Mouse (Mus musculus): Measurements from ENCODE around the gene Srgap1. TPM values are rescaled to one million over a fixed set of nuclear protein-coding genes. Genes with fewer than 3 reads are reported as not detected.

Gene Srgap1
- polyA plus RNA-seq, 1 experiment from 2014 or later = 8.2 TPM

- 82% methylated on average over 5 of the region's 5 CpGs for WGBS (ENCODE audit: insufficient replicate concordance)
- H3K27ac ChIP-seq (ENCODE audit: low read depth, low read length) = no peak overlapping the region
- no peaks in the 10 kb centered on the region; the same call in 1 of the 2 replicates for H3K4me1 ChIP-seq (ENCODE audit: control insufficient read depth, insufficient read depth, low read length)
- no peaks in the 10 kb centered on the region for H3K27me3 ChIP-seq (ENCODE audit: control insufficient read depth, insufficient read depth, low read length)
- no peak overlapping the region for H3K4me3 ChIP-seq (ENCODE audit: low read depth, low read length)
- H3K4me2 ChIP-seq = no peak overlapping the region
- H3K36me3 ChIP-seq (ENCODE audit: control insufficient read depth, insufficient read depth, low read length) = no peaks in the 10 kb centered on the region
- H3K9me3 ChIP-seq (replicated peaks; ENCODE audit: control insufficient read depth, low read length) = no peaks in the 10 kb centered on the region
- no peak overlapping the region for H3K9ac ChIP-seq (ENCODE audit: low read depth, low read length)
- ATAC-seq (replicated peaks; ENCODE audit: insufficient number of reproducible peaks, low FRiP score, low TSS enrichment) = no peak
Observed at GRCm38 (mm10) chr10:121953041-121953440, 94.1 kb downstream of the Srgap1 start.

- 89% methylated on average over 8 of the region's 8 CpGs for WGBS (ENCODE audit: insufficient replicate concordance)
- Histone ChIP-seq H3K27ac (ENCODE audit: low read depth, low read length) (no peak overlapping the region), H3K9me3 (replicated peaks; ENCODE audit: control insufficient read depth, low read length) (no peaks in the 10 kb centered on the region), H3K9ac (ENCODE audit: low read depth, low read length) (no peak overlapping the region), H3K36me3 (ENCODE audit: control insufficient read depth, insufficient read depth, low read length) (no peaks in the 10 kb centered on the region), H3K4me3 (ENCODE audit: low read depth, low read length) (no peak overlapping the region), H3K4me2 (no peak overlapping the region), H3K27me3 (ENCODE audit: control insufficient read depth, insufficient read depth, low read length) (no peaks in the 10 kb centered on the region), H3K4me1 (ENCODE audit: control insufficient read depth, insufficient read depth, low read length) (no peaks in the 10 kb centered on the region; the same call in 1 of the 2 replicates)
- no peak for ATAC-seq (replicated peaks; ENCODE audit: insufficient number of reproducible peaks, low FRiP score, low TSS enrichment)
Observed at GRCm38 (mm10) chr10:121946173-121946572, 100.9 kb downstream of the Srgap1 start.

- no peaks in the 10 kb centered on the region for H3K9me3 ChIP-seq (replicated peaks; ENCODE audit: control insufficient read depth, low read length)
- H3K4me2 ChIP-seq = no peak overlapping the region
- no peak for ATAC-seq (replicated peaks; ENCODE audit: insufficient number of reproducible peaks, low FRiP score, low TSS enrichment)
- 80% methylated on average over 14 of the region's 14 CpGs for WGBS (ENCODE audit: insufficient replicate concordance)
- no peak overlapping the region for H3K4me3 ChIP-seq (ENCODE audit: low read depth, low read length)
- no peaks in the 10 kb centered on the region for H3K4me1 ChIP-seq (ENCODE audit: control insufficient read depth, insufficient read depth, low read length)
- no peaks in the 10 kb centered on the region for H3K27me3 ChIP-seq (ENCODE audit: control insufficient read depth, insufficient read depth, low read length)
- H3K36me3 ChIP-seq (ENCODE audit: control insufficient read depth, insufficient read depth, low read length) = no peaks in the 10 kb centered on the region
- no peak overlapping the region for H3K9ac ChIP-seq (ENCODE audit: low read depth, low read length)
- no peak overlapping the region for H3K27ac ChIP-seq (ENCODE audit: low read depth, low read length)
Observed at GRCm38 (mm10) chr10:121931909-121932308, 115.2 kb downstream of the Srgap1 start.

- H3K9ac ChIP-seq (ENCODE audit: low read depth, low read length) = no peak overlapping the region
Observed at GRCm38 (mm10) chr10:121926094-121926493, 121.0 kb downstream of the Srgap1 start.

GRCm38 (mm10) chr10:121919016-121919415 is 128.1 kb downstream of the Srgap1 start:
- 66% methylated on average over 8 of the region's 8 CpGs for WGBS (ENCODE audit: insufficient replicate concordance)
- Histone ChIP-seq H3K9ac (ENCODE audit: low read depth, low read length) (no peak overlapping the region), H3K27me3 (ENCODE audit: control insufficient read depth, insufficient read depth, low read length) (no peaks in the 10 kb centered on the region), H3K4me2 (no peak overlapping the region), H3K4me1 (ENCODE audit: control insufficient read depth, insufficient read depth, low read length) (no peaks in the 10 kb centered on the region), H3K9me3 (replicated peaks; ENCODE audit: control insufficient read depth, low read length) (no peaks in the 10 kb centered on the region), H3K27ac (ENCODE audit: low read depth, low read length) (no peak overlapping the region), H3K4me3 (ENCODE audit: low read depth, low read length) (no peak overlapping the region), H3K36me3 (ENCODE audit: control insufficient read depth, insufficient read depth, low read length) (no peaks in the 10 kb centered on the region)
- ATAC-seq (replicated peaks; ENCODE audit: insufficient number of reproducible peaks, low FRiP score, low TSS enrichment) = no peak

More at GRCm38 (mm10) chr10:121926094-121926493, 121.0 kb downstream of the Srgap1 start:
- Histone ChIP-seq H3K27ac (ENCODE audit: low read depth, low read length) (no peak overlapping the region), H3K36me3 (ENCODE audit: control insufficient read depth, insufficient read depth, low read length) (no peaks in the 10 kb centered on the region), H3K9me3 (replicated peaks; ENCODE audit: control insufficient read depth, low read length) (no peaks in the 10 kb centered on the region), H3K4me1 (ENCODE audit: control insufficient read depth, insufficient read depth, low read length) (no peaks in the 10 kb centered on the region), H3K27me3 (ENCODE audit: control insufficient read depth, insufficient read depth, low read length) (no peaks in the 10 kb centered on the region), H3K4me3 (ENCODE audit: low read depth, low read length) (no peak overlapping the region), H3K4me2 (no peak overlapping the region)
- 51% methylated on average over 3 of the region's 3 CpGs for WGBS (ENCODE audit: insufficient replicate concordance)
- no peak for ATAC-seq (replicated peaks; ENCODE audit: insufficient number of reproducible peaks, low FRiP score, low TSS enrichment)

- no peaks in the 10 kb centered on the region for H3K27me3 ChIP-seq (ENCODE audit: control insufficient read depth, insufficient read depth, low read length)
- WGBS (ENCODE audit: insufficient replicate concordance) = 64% methylated on average over 3 of the region's 3 CpGs
- ATAC-seq (replicated peaks; ENCODE audit: insufficient number of reproducible peaks, low FRiP score, low TSS enrichment) = no peak
Observed at GRCm38 (mm10) chr10:121918579-121918978, 128.5 kb downstream of the Srgap1 start.

GRCm38 (mm10) chr10:121915530-121915929 is 131.6 kb downstream of the Srgap1 start:
- WGBS (ENCODE audit: insufficient replicate concordance) = 66% methylated on average over 12 of the region's 12 CpGs
- no peaks in the 10 kb centered on the region for H3K27me3 ChIP-seq (ENCODE audit: control insufficient read depth, insufficient read depth, low read length)
- H3K9me3 ChIP-seq (replicated peaks; ENCODE audit: control insufficient read depth, low read length) = no peaks in the 10 kb centered on the region
- no peak overlapping the region for H3K4me2 ChIP-seq
- no peak overlapping the region for H3K27ac ChIP-seq (ENCODE audit: low read depth, low read length)
- H3K36me3 ChIP-seq (ENCODE audit: control insufficient read depth, insufficient read depth, low read length) = no peaks in the 10 kb centered on the region
- H3K9ac ChIP-seq (ENCODE audit: low read depth, low read length) = no peak overlapping the region
- no peaks in the 10 kb centered on the region for H3K4me1 ChIP-seq (ENCODE audit: control insufficient read depth, insufficient read depth, low read length)
- ATAC-seq (replicated peaks; ENCODE audit: insufficient number of reproducible peaks, low FRiP score, low TSS enrichment) = no peak
- no peak overlapping the region for H3K4me3 ChIP-seq (ENCODE audit: low read depth, low read length)

More at GRCm38 (mm10) chr10:121918579-121918978, 128.5 kb downstream of the Srgap1 start:
- Histone ChIP-seq H3K27ac (ENCODE audit: low read depth, low read length) (no peak overlapping the region), H3K36me3 (ENCODE audit: control insufficient read depth, insufficient read depth, low read length) (no peaks in the 10 kb centered on the region), H3K4me1 (ENCODE audit: control insufficient read depth, insufficient read depth, low read length) (no peaks in the 10 kb centered on the region), H3K4me2 (no peak overlapping the region), H3K4me3 (ENCODE audit: low read depth, low read length) (no peak overlapping the region), H3K9ac (ENCODE audit: low read depth, low read length) (no peak overlapping the region), H3K9me3 (replicated peaks; ENCODE audit: control insufficient read depth, low read length) (no peaks in the 10 kb centered on the region)

GRCm38 (mm10) chr10:121904137-121904536 is 143.0 kb downstream of the Srgap1 start:
- Histone ChIP-seq H3K27me3 (ENCODE audit: control insufficient read depth, insufficient read depth, low read length) (no peaks in the 10 kb centered on the region), H3K9me3 (replicated peaks; ENCODE audit: control insufficient read depth, low read length) (no peaks in the 10 kb centered on the region), H3K4me2 (no peak overlapping the region), H3K36me3 (ENCODE audit: control insufficient read depth, insufficient read depth, low read length) (no peaks in the 10 kb centered on the region), H3K9ac (ENCODE audit: low read depth, low read length) (no peak overlapping the region), H3K4me3 (ENCODE audit: low read depth, low read length) (no peak overlapping the region), H3K4me1 (ENCODE audit: control insufficient read depth, insufficient read depth, low read length) (no peaks in the 10 kb centered on the region), H3K27ac (ENCODE audit: low read depth, low read length) (no peak overlapping the region)
- 49% methylated on average over 1 of the region's 1 CpGs for WGBS (ENCODE audit: insufficient replicate concordance)
- ATAC-seq (replicated peaks; ENCODE audit: insufficient number of reproducible peaks, low FRiP score, low TSS enrichment) = no peak

GRCm38 (mm10) chr10:121902651-121903050 is 144.5 kb downstream of the Srgap1 start:
- Histone ChIP-seq H3K27ac (ENCODE audit: low read depth, low read length) (no peak overlapping the region), H3K27me3 (ENCODE audit: control insufficient read depth, insufficient read depth, low read length) (no peaks in the 10 kb centered on the region), H3K9ac (ENCODE audit: low read depth, low read length) (no peak overlapping the region), H3K9me3 (replicated peaks; ENCODE audit: control insufficient read depth, low read length) (no peaks in the 10 kb centered on the region), H3K36me3 (ENCODE audit: control insufficient read depth, insufficient read depth, low read length) (no peaks in the 10 kb centered on the region), H3K4me3 (ENCODE audit: low read depth, low read length) (no peak overlapping the region), H3K4me1 (ENCODE audit: control insufficient read depth, insufficient read depth, low read length) (no peaks in the 10 kb centered on the region), H3K4me2 (no peak overlapping the region)
- no peak for ATAC-seq (replicated peaks; ENCODE audit: insufficient number of reproducible peaks, low FRiP score, low TSS enrichment)
- 88% methylated on average over 8 of the region's 8 CpGs for WGBS (ENCODE audit: insufficient replicate concordance)
